Mouse (Mus musculus) natural killer cell, adult 2 months (primary cell): ENCODE measurements around the gene Ahdc1.

Source experiments
- DNase-seq, 2 experiments: peaks; one replicate each; pipeline ENCODE4 v3.0.0; 2022; ENCODE audit warnings: low spot score in 2 of 2

The Ahdc1 gene

DNA sequence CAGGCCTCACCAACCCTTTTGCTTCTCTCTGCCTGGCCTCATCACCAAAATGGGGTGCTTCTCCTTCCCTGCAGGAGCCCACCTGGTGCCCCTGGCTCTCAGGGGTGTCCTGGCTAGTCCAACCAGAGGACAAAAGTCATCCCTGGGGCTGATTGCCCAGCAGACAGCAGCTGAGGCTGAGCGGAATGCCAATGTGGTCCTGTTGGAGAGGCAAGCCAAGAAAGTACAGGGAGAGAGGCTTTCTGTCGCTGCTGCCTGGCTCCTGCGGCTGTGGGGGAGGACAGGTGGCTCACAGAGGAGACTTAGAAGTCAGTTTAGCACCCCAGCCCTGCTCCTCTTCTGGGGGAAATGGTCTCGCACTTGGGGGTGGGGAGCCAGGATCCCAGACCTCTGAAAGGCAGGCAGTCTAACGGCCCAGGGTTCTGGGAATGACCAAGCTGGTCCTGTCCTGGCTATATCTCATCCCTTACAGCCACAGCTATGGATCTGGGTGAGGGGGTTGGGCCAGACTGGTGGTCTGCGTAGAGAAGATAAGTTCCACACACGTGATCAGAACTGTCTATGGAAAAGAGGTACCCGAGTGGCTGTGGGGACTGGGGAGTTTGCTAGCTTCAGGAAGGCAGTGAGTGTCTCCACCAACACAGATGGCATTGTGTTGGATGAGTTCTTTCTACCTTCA is 64.0 kb downstream of the Ahdc1 start:
- no peak for DNase-seq

DNA sequence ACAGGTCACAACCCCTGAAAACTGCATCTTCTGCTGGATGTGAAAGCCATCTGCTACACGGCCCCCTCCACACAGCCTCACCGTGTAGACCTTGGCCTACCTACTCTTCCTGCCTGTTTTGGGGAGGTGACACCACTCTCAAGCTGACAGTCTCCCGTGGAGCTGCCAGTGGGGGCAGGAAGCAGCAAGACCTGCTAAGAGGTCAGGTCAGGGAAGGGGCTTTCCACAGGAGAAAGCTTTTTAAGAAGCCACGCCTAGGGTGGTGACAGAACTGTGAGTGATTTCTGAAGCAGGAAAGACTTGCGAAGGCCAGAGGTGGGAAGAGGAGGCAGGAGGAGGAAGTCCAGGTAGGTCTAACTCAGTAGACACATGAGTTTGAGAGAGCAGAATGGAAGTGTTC is 67.9 kb downstream of the Ahdc1 start:
- peak; percentile 23 to 26 for DNase-seq

DNA sequence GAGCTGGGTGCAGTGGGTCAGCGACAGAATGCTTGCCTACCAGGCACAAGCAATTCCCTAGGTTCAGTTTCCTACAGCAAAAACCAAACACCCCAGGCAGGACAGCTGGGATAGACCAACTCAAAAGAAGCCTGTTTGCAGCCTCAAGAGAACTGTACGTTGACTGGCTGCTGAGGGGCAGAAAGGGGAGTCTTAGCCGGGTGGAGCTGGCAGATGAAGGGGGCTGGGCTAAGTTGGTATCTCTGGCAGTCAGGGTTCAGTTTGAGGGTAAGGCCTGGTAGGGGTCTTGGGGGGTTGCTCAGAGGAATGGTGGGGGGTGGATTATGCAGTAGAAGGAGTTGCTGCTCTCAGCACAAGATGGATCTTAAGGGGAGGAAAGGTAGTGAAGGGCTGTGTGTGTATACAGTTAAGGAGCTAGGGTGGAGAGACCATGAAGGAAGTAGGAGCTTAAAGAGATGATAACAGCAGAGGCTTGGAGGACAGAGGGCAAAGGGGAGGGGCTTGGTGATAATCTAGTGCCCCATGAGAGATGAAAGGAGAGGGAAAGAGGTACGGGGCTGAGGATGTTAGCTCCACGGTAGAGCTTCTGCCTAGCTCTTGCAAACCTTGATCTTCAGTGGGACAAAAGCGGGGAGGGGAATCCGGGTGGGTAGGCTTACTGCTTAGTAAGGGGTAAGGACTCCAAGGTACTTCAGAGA is 68.5 kb downstream of the Ahdc1 start:
- DNase-seq: no peak

DNA sequence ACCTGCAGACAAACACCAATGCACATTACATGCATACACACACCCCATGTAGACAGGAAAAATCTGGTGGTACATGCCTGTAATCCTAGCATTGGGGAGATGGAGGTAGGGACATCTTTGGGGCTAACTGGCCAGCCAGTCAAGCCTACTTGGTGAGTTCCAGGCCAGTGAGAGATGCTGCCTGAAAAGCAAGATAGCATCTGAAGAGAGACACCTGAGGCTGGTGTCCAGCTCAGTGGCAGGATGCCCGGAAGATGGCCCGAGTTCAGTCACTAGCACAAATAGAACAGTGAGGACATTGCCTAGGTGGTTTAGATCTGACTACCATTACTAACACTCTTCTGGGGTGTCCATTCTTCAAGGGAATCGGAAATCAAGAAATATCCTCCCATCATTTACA is 69.8 kb downstream of the Ahdc1 start:
- DNase-seq: no peak

DNA sequence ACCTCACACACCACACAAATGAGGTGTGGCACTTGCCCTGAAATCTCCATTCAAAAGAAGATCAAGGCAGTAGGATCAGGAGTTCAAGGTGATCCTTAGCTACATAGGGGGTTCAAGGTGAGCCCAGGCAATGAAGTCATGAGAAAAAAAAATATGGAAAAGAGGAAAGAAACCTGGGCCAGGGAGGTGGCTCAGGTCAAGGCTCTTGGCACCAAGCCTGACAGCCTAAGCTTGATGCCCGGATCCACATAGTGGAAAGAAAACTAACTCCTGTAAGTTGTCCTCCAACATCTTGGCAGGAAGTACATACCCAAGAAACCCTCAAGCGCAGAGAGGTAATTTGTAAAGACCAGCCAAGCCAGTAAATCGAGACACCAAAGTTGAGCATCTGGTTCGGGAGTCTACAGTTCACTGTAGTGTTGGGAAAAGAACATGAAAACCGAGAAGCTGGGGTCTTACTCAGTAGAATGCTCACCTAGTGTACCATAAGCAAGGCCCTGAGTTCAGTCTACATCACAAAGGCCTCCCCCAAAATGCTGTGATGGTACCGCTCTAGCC is 71.2 kb downstream of the Ahdc1 start:
- no peak for DNase-seq

DNA sequence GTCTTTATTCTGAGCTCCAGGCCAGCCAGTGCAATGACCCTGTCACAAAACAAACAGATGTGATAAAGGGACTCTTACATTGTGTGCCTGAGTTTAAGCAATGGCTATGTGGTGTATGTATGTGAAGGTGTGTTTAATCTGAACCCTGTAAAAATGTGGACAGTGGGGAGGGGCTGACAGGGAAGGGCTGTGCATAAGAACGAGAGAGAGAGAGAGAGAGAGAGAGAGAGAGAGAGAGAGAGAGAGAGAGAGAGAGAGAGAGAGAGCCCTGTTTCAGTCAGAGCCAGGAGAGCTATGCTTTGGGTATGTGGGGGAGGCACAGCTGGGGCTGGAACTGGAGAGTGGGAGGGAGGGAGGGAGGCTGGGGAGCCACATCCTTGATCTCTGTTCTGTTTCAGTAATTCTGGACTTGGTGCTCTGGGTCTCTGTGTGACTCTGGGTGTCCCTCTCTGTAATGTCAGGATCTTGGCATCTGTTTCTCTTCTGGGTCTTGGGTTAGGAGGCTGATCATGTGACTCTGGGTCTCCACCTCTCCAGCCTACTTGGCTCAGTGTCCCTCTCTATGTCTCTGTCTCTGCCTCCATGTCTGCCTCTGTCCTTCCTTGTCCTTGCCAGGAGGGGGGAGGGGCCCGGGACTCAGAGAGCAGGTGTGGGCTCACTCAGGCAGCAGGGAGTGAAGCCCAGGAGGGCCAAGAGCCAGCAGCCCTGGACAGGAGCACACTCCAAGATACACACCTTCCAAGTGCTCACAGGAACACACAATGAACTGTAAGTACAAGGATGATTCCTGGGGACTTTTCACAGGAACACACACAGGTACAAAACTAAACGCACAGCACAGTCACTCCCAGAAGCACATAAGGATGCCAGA is 73.2 kb downstream of the Ahdc1 start:
- DNase-seq: no peak

DNA sequence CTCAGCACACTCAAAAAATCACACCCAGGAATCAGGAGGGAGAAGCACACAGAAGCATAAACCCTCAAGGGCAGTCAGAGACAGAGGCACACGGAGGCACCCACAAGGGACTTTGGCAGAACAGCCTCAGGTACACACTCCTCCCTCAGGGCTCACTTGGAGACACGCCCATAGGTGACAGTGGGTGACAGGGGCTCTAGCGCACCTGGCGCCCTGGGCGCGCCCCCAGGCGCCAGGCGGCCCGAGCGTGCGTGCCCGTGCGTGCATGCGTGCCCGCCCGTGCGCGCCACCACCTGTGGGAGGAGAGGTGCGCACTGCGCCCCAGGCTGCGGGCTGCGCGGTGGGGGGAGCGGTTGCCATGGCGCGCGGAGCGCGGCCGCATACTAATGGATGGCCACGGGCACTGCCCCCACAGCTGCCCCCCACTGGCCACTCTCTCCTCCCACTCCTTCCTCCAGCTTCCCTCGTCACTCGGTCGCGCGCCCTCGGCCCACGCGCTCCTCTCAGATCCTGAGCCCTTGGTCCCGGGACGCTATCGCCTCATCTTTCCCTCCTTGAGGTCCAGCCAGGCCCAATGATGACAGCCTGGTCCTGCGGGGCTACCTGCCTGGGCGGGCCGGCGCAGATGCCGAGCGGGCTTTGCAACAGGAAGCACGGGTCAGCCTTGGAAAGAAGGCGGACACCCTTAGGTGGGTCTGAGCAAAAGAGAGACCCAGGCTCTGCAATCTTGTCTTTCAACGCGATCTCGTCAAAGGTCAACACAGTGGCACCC is 74.1 kb downstream of the Ahdc1 start:
- peak in 1 of 2 experiments; percentile 39 for DNase-seq

DNA sequence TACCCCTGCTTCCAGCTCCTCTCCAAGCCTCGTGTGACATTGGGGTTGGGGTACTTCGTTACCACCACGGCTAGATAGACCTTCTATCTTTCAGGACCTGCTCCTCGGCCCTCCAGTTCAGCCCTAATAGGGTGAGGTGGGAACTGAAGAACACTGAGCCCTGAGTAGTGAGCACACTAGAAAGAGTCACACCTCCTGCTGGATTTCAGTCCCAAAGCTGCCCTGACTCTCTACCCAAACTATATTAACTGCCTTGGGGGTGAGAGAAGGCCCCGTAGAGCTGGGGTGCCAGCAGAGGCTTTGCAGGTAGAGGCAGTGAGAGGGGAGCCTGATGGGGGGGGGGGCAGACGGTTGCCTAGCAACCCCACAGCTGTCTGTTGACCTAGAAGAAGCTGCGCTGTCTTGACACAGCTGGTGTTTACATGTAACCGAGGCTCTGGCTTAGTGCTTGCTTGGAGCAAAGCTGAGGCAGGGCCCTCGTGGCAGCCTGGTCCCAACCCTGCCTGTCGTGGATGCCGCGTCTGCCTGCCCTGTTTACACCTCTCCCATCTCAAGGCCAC is 74.8 kb downstream of the Ahdc1 start:
- peak in 1 of 2 experiments; percentile 24 for DNase-seq

DNA sequence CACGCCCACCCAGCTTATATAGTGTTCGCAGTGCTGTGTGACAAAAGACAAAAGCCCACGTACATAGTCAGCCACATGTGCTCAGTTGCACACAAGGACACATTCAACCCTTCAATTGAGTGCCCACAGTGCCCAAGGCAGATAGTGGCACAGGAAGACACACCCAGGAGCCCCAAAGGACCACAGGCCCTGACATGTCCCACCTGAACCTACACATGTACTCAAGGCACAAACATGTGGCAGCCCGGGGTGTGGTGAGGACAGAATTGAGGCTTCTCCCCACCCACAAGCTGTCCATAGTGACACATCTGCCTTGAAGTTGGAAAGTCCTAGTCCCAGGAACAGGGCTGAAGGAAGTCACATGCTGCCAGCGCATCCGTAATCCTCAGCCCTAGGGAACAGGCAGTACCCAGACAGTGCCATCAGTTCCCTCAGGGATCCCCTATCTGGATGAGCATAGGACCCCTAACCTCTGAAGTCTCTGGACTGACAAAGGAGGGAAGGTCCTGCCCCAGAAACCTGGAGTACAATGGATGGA is 76.2 kb downstream of the Ahdc1 start:
- no peak for DNase-seq

DNA sequence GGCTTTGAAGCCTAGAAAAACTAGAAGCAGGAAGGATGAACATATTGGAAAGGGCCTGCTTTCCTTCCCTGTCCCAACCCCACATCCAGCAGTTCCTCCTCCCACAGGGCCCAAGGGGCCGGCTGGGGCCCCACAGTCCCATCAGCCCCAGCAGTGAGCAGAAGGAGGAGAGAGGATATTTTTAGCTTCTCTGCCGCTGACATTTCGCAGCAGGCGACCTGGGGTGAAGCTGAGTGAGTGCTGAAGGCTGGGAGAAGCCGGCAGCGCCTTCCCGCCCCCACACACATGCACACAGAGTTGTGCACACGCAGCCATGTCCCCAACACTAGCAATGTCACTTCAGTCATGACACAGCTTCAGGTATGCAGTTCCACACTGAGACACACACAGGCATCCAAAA is 76.8 kb downstream of the Ahdc1 start:
- no peak for DNase-seq

DNA sequence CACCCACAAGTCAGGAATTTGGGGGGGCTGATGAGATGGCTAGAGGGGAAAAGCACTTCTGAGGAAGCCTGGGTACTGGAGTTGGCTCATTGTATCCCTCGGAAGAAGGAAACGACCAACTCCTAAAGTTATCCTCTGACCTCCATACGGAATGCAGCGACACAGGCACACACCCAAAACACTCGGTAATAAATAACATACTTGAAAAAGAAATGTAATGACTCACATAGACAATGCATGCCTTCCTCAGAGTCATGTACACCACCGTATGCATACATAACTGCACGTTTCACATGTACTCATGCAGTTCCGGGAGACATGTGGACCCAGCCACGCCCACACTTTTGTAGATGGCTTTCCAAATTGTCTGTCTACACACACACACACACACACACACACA is 78.3 kb downstream of the Ahdc1 start:
- no peak for DNase-seq

DNA sequence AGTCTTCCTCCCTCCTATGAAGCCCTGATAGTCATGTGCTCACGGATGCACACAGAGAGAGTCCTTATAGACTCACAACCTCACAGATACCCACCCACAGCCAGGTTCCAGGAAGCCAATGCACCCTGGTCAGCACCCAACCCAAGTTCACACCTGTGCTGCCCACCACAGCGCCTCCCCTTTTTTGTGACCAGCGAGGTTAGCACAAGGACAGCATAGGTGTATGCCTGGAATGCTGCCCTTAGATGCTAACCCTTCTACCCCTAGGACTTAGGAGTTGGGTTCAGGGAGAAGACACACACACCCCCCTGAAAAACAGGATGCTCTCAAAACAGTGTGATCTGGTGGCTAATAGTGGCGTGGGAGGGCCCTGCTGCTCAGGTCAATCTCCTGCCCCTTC is 78.7 kb downstream of the Ahdc1 start:
- no peak for DNase-seq

DNA sequence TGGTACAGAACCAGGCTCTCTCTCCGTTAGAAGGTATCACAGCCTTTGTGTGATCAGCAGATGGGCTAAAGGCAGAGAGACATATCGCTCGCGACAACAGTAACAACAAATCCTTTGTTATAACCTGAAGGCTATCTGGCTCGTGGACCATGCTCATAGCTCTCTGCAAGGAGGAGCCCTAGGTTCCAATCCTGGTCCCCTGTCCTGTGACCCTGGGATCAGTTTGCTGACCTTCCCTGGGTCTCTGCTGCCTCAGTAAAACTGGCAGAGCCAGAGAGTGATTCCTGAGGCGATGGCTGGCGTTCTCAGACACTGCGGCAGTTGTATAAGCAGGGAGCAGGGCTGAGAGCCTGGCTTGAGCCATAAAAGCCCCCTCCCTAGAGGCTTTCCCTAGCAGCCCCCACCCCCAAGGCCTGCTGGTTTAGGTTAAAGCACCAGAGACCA is 79.2 kb downstream of the Ahdc1 start:
- DNase-seq: no peak

DNA sequence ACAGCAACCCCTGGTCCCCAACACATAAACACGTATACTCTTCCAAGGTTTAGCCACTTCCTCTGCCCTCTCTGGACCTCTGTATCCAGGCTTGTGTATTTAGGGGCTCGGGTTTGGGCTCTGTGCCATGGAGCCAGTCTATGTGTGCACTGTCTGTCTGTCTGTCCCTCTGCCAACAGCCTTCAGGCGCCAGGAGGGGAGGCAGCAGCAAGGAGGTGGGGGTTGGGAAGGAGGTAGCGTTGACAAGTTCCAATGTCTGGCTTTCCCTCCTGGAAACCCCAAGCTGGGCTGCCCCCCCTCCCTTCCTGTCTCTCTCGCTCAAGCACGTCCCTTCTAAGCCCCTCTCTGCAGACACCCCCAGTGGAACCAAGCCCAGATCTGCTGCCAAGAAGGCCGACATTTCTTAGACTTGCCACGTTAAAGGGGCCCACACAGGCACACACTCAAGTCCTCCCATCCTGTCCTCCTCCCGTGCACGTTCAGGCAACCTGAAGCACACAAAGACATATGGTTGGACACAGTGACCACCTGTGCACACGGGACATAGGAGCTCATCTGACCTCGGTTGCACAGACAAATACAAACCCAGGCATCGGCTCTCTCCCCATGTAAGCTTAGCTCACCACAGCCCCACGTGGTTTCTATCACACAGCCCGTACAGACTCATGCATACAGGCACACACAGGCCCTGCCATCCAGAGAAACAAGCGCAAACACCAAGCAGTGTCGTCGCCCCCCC is 79.8 kb downstream of the Ahdc1 start:
- no peak for DNase-seq

DNA sequence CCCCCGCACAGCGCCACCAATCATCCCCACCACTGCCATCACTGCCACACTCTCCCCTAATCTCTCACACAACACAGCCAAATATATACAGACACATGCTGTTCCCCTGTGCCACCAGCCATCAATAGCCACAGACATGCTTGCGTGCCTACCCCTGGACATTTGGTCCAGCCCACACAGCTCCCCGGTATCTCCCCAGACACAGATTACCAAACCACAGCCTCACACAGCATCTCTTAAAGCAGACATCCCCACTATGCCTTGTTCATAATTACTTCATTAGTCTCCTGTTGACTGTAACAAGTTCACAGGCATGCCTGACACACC is 80.4 kb downstream of the Ahdc1 start:
- DNase-seq: peak in 1 of 2 experiments; percentile 18

DNA sequence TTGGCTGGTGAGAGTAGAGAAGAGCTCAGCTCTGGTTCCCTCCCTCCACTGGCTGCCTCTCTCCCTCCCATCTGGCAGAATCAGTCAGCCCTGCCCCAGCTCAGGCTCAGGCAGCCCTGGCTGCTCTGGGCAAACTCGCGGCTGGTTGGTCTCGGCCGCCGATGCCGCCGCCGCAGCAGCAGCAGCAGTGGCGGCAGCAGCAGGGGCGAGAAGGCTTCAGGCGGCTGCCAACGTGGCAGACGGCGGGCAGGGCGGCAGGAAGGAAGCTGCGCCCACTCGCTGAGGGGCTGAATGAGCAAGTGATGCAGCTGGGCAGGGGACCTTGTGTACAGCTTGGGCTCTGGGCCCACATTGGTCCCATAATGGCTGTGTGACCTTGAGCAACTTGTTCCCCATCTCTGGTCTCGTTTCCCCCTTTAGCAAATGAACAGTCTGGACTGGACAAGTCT is 81.4 kb downstream of the Ahdc1 start:
- DNase-seq: peak; percentile 67 to 76

DNA sequence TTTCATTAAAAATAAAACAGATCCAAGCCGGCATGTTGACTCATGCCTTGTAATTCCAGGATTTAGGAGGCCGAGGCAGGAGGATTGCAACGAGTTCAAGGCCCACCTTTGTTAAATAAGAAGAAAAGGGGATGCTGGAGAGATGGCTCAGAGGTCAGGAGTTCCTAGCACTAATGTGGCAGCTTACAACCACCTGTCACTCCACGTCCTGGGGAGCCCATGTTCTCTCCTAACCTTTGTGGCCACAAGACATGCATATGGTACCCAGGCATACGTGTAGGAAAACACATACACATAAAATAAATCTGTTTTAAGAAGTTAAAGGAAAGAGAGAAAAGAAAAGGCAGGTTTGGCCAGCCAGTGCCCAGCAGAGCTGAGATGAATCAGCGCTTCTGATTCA is 82.0 kb downstream of the Ahdc1 start:
- no peak for DNase-seq

DNA sequence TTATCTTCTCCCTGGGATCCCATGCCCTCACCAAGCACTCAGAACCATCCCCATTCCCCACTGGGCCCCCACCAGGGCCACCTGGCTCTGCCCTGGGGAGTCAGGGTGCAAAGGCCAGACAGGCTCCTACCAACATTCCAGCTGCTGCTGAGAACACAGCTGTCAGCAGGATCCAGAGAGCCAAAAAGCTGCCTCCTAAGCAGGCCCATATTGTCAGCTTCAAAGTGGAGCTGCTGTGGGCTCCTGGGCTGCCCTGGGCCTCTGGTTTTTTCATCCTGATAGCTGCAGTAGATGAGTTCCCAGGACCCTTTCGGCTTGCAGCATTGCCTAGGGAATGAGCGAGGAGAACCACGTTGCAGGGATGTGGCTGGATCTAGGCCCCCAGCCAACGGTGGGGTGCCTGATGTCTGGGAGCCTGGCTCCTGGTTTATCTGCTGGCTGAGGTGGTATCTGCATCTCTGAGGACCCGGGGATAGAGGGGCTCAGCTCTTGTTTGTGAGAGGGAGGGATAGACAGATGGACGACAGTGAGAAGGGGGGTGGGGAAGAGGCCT is 82.5 kb downstream of the Ahdc1 start:
- DNase-seq: no peak

DNA sequence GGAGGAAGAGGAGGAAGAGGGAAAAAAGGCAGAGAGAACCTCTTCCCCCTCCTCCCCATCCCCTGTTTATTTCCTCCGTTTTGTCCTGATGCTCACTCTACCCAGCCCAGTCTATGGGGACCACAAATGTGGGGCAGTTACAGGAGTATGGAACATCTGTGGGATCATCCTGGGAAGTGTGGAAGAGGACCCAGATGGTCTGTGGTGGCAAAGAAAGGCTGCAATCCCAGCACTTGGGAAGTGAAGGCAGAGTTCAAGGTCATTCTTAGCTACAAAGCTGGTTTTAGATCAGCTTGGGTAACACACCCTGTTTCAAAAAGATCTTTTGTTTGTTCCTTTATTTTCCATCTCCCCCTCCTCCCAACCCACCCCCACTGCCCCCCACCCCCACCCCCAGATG is 83.2 kb downstream of the Ahdc1 start:
- DNase-seq: no peak
